Mouse (Mus musculus): Measurements from ENCODE around the gene Chrna3.

Chrna3 gene

DNA sequence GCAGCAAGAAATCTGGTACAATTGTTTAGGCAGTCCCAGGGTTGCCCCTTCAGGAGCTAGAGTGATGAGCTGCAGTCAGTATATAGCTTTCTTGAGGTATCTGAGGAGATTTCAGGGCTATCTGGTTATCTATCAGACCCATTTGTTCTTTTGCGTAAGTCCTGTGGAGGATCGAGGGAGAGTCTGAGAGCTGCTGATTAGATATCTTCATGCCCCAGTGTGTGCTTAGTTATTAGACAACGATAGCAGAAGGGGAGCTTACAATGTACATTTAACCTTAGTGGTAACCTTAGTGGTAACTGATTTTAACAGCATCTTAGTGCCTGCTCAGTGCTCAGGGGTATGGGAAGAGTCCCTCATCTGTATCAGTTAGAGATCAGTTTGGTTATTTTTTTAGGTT, 30.7 kb downstream of the Chrna3 start:
- DNase-seq (ENCODE audit: low spot score), result no peak

GRCm38 (mm10) chr9:54994381-54994780, 32.0 kb downstream of the Chrna3 start:
- DNase-seq (ENCODE audit: low spot score), result no peak

- DNase-seq (ENCODE audit: low spot score), result no peak
Measured at GRCm38 (mm10) chr9:54990362-54990761, 36.0 kb downstream of the Chrna3 start.

GRCm38 (mm10) chr9:54982401-54982800, 44.0 kb downstream of the Chrna3 start:
- DNase-seq (ENCODE audit: low spot score), result no peak

GRCm38 (mm10) chr9:54981291-54982191, 44.8 kb downstream of the Chrna3 start:
- DNase-seq (ENCODE audit: low spot score), result peak; percentile 5

- no peak for DNase-seq (ENCODE audit: low spot score)
Measured at GRCm38 (mm10) chr9:54980674-54981073, 45.7 kb downstream of the Chrna3 start, which contains the start of gene Chrna5. TSS of gene Chrna5 (plus strand) at chr9:54980880.

DNA sequence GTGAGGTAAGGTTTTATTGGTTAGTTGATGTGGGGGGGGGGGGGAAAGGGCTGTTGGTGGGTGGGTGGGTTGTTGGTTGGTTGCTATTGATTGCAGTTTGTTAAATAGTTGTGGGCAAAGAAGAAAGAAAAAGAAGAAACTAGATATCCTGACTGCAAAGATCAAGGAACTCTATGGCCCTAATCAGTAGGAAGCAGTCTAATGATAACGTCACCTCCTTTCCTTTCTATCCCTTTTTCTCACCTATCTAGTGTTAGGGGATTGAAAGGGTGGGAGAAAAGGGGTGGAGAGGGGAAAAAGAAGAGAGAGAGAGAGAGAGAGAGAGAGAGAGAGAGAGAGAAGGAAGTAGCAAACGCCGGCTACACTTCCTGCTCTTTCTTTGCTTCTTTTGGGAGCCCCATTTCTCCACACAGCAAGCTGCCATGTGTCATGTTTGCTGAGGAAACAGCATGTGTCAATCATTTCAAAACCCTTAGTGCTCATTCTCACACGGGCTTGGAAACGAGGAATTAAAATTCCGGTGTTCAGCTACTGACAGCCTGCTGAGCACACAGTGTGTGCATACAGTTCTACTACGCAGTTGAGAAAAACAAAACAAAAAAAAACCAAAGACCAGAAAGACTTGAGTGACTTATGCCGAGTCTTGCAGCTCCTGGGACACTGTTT, 56.3 kb downstream of the Chrna3 start:
- DNase-seq (ENCODE audit: low spot score), result no peak

DNA sequence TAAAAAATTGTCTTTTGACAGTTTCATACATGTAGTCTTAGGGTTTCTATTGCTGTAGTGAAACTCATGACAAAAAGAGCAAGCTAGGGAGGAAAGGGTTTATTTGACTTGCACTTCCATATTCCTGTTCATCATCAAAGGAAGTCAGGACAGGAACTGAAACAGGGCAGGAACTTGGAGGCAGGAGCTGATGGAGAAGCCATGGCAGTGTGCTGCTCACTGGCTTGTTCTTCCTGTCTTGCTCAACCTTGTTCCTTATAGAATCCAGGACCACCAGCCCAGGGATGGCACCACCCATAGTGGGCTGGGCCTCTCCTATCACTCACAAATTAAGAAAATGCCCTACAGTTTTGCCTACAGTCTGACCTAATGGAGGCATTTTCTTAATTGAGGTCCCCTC, 62.7 kb downstream of the Chrna3 start:
- DNase-seq (ENCODE audit: low spot score), result no peak

- DNase-seq (ENCODE audit: low spot score), result no peak
Measured at GRCm38 (mm10) chr9:54961059-54961458, 65.3 kb downstream of the Chrna3 start.

All from urinary bladder, postnatal 25 days (tissue).